Mouse (Mus musculus): ENCODE measurements around the gene Vax1. TPM values are rescaled to one million over a fixed set of nuclear protein-coding genes. Genes with fewer than 3 reads are reported as not detected.

The Vax1 gene
- polyA plus RNA-seq (2014; fragmentation: Nextera tagmentation; extraction: Ambion mirVana), result not detected in 2 replicates

DNA sequence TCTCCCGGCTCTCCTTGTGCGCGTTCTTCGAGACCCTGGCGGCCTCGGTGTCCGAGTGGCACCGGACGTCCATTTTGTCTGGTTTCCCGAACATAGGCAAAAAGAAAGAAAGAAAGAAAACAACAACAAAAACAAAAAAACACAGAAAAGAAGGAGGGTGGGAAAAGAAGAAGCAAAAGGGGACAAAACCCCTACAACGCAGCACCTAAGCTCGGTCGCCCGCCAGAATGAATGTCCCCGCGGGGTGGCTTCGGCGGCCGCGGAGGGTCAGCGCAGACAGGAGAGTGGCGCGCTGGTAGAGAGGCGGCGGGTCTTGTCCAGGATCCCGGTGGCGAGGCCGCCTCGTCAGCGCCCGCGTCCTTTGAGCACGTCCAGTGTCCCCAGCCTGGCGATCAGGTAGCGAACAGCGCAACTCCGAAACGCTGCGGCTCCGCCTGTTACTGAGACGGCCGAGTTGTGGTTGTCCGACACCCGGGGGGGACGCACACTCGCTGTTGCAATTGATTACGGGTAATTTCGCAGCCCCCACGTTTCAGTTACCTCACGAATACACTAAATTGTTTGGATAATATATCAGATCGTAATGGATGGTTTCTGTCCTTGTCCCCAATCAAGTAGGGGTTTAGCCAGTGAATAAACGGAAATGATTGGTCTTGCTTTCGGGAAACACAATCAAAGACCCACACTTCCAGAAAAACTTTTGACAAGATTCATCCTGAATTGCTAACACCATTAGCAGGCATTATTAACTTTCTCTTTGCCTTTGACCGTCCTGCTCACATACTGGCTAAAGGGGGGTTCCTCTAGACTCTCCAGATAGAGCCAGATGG, at the start of gene Vax1:
TSS of gene Vax1 (minus strand) at position 121 of the 830 bp plus-strand sequence.
- Histone ChIP-seq H3K4me1 (ENCODE audit: control insufficient read depth in 2 of 2, insufficient read depth in 2 of 2, low read length in 2 of 2) (peaks cover 6 to 19% of the 10 kb centered on the region in 2 experiments; a peak in 3 of 4 replicates), H3K4me2 (ENCODE audit: low read length) (peak within 1 kb of the TSS; percentile 57), H3K4me3 (ENCODE audit: control insufficient read depth in 1 of 2, insufficient read depth in 1 of 2, low read depth in 1 of 2, low read length in 2 of 2) (peak within 1 kb of the TSS; percentile 7 to 33), H3K9ac (ENCODE audit: low read length) (peak within 1 kb of the TSS; percentile 16; the same call in 1 of the 2 replicates), H3K36me3 (ENCODE audit: control insufficient read depth, insufficient read depth, low read length) (no peaks in the 10 kb centered on the region), H3K27me3 (ENCODE audit: control insufficient read depth, insufficient read depth, low read length) (peaks cover 97% of the 10 kb centered on the region), H3K9me3 (ENCODE audit: control insufficient read depth, low read length) (no peaks in the 10 kb centered on the region), H3K27ac (replicated peaks in 1 of 2; ENCODE audit: control insufficient read depth in 1 of 2, insufficient read depth in 1 of 2, low read depth in 2 of 2, low read length in 2 of 2) (no peak within 1 kb of the TSS)
- WGBS, result under 1% methylated on average over 53 of the region's 54 CpGs
- no peak for ATAC-seq (ENCODE audit: insufficient number of reproducible peaks, insufficient read depth, low FRiP score, low read depth)

DNA sequence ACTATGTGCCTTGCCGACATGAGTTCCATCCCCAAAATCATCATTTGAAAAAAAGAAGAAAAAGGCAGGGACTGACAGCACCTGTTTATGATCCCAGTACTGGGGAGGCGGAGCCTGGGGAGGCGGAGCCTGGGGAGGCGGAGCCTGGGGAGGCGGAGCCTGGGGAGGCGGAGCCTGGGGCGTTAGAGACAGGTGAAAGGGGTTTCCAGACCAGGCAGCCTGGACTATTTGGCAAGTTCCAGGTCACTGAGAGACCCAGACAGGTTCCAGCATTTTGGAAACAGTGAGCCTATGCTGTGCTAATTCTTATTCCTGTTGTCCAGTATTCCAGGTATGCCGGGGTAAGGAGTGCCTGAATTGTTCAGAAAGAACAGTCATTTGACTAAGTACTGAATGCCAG, 49.1 kb upstream of the Vax1 start, which contains the start of gene Kcnk18:
TSS of gene Kcnk18 (plus strand) at position 224 of the 400 bp plus-strand sequence.
- ATAC-seq (ENCODE audit: insufficient number of reproducible peaks, insufficient read depth, low FRiP score, low read depth), result no peak
- H3K9ac ChIP-seq (ENCODE audit: low read length), result no peak within 1 kb of the TSS
- H3K4me2 ChIP-seq (ENCODE audit: low read length), result no peak within 1 kb of the TSS
- no peaks in the 10 kb centered on the region for H3K4me1 ChIP-seq (ENCODE audit: control insufficient read depth in 2 of 2, insufficient read depth in 2 of 2, low read length in 2 of 2)
- H3K9me3 ChIP-seq (ENCODE audit: control insufficient read depth, low read length), result no peaks in the 10 kb centered on the region
- H3K27me3 ChIP-seq (ENCODE audit: control insufficient read depth, insufficient read depth, low read length), result no peaks in the 10 kb centered on the region
- H3K4me3 ChIP-seq (ENCODE audit: control insufficient read depth in 1 of 2, insufficient read depth in 1 of 2, low read depth in 1 of 2, low read length in 2 of 2), result no peak within 1 kb of the TSS
- no peaks in the 10 kb centered on the region for H3K36me3 ChIP-seq (ENCODE audit: control insufficient read depth, insufficient read depth, low read length)
- no peak within 1 kb of the TSS for H3K27ac ChIP-seq (replicated peaks in 1 of 2; ENCODE audit: control insufficient read depth in 1 of 2, insufficient read depth in 1 of 2, low read depth in 2 of 2, low read length in 2 of 2)
- WGBS, result 85% methylated on average over 8 of the region's 8 CpGs

DNA sequence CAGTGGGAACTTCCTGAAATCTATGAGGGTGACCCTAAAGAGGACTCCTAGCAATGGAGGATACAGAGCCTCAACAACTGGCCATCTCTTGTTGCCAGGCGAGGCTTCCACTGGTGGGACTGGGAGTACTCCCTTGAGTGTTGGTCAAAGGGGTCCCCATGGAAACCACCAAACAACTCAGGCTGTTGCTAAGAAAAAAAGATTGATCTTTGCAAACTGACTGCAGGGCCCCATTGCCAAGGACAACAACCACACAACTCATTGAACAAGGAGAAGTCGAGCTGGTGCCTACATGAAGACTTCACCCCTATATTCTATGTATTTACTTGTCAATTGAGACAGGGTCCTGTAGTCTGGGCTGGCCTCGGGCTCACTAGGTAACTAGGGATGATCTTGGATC, 47.0 kb upstream of the Vax1 start:
- Histone ChIP-seq H3K4me1 (ENCODE audit: control insufficient read depth in 2 of 2, insufficient read depth in 2 of 2, low read length in 2 of 2) (no peaks in the 10 kb centered on the region), H3K36me3 (ENCODE audit: control insufficient read depth, insufficient read depth, low read length) (no peaks in the 10 kb centered on the region), H3K9ac (ENCODE audit: low read length) (no peak overlapping the region), H3K27ac (replicated peaks in 1 of 2; ENCODE audit: control insufficient read depth in 1 of 2, insufficient read depth in 1 of 2, low read depth in 2 of 2, low read length in 2 of 2) (no peak overlapping the region), H3K9me3 (ENCODE audit: control insufficient read depth, low read length) (no peaks in the 10 kb centered on the region), H3K4me3 (ENCODE audit: control insufficient read depth in 1 of 2, insufficient read depth in 1 of 2, low read depth in 1 of 2, low read length in 2 of 2) (no peak overlapping the region), H3K27me3 (ENCODE audit: control insufficient read depth, insufficient read depth, low read length) (no peaks in the 10 kb centered on the region), H3K4me2 (ENCODE audit: low read length) (no peak overlapping the region)
- ATAC-seq (ENCODE audit: insufficient number of reproducible peaks, insufficient read depth, low FRiP score, low read depth), result no peak
- 76% methylated on average over 3 of the region's 3 CpGs for WGBS

DNA sequence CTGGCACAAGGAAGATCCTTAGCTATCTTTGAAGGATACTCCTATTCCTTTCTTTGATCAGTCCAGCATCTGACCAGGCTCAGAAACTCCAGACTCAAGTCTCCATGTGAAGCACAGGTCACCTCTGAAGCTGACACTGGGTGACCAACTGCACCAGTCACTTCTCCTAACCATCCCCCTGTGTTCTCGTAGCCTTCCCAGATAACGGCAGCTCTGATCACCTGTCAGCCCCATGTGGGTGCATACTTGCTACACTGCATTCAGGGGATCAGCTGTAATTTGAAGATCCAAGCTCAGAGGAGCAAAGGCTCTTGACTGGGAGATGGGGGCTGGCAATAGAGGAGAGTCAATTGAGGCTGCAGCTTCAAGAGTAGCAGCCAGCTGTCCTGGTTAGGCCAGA, 39.1 kb upstream of the Vax1 start:
- H3K4me3 ChIP-seq (ENCODE audit: control insufficient read depth in 1 of 2, insufficient read depth in 1 of 2, low read depth in 1 of 2, low read length in 2 of 2), result no peak overlapping the region
- no peaks in the 10 kb centered on the region; the same call in none of the 2 replicates for H3K27me3 ChIP-seq (ENCODE audit: control insufficient read depth, insufficient read depth, low read length)
- WGBS, result 53% methylated on average over 2 of the region's 2 CpGs
- no peaks in the 10 kb centered on the region for H3K36me3 ChIP-seq (ENCODE audit: control insufficient read depth, insufficient read depth, low read length)
- H3K4me2 ChIP-seq (ENCODE audit: low read length), result no peak overlapping the region
- no peak overlapping the region for H3K9ac ChIP-seq (ENCODE audit: low read length)
- H3K27ac ChIP-seq (replicated peaks in 1 of 2; ENCODE audit: control insufficient read depth in 1 of 2, insufficient read depth in 1 of 2, low read depth in 2 of 2, low read length in 2 of 2), result no peak overlapping the region
- no peak for ATAC-seq (ENCODE audit: insufficient number of reproducible peaks, insufficient read depth, low FRiP score, low read depth)
- H3K4me1 ChIP-seq (ENCODE audit: control insufficient read depth in 2 of 2, insufficient read depth in 2 of 2, low read length in 2 of 2), result no peaks in the 10 kb centered on the region
- H3K9me3 ChIP-seq (ENCODE audit: control insufficient read depth, low read length), result no peaks in the 10 kb centered on the region

DNA sequence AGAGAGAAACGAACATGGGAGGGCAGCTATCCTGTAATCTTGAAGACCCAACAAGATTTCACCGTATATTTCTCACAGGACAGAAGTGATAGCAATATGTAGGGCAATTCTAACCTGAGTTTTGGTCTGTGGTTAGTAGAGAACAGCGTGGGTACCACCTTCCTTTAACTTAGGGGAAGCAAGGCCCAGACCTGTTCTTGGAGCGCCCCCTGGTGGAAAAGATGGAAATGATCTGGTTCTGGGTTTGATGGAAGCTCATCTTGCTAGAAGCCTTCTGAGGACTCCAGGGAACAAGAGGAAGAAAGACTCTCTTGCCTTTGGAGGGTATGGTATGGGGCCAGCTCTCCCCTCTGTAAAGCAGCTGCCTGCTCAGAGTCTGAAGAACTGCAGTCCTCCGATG, 38.6 kb upstream of the Vax1 start:
- 26% methylated on average over 5 of the region's 5 CpGs for WGBS
- no peak overlapping the region for H3K4me3 ChIP-seq (ENCODE audit: control insufficient read depth in 1 of 2, insufficient read depth in 1 of 2, low read depth in 1 of 2, low read length in 2 of 2)
- no peaks in the 10 kb centered on the region; the same call in none of the 2 replicates for H3K27me3 ChIP-seq (ENCODE audit: control insufficient read depth, insufficient read depth, low read length)

DNA sequence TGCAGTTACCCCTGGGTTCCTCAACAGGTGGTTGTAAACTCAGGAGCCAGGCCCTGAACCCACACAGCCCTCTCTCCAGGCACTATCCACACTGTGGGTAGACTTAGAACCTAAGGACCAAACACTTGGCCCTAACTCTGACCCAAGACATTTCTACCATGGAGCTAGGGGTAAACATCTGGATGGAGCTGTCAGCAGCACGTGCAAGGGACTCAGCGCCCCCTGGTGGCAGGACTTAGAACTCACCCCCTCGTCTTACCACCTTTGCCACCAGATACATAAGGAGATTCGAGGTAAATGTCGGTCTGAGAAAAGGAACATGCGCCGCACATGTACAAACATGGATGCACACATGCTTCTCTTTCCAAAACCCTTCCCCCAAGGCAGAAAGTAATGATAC, 28.3 kb upstream of the Vax1 start:
- Histone ChIP-seq H3K4me3 (ENCODE audit: control insufficient read depth in 1 of 2, insufficient read depth in 1 of 2, low read depth in 1 of 2, low read length in 2 of 2) (no peak overlapping the region), H3K9me3 (ENCODE audit: control insufficient read depth, low read length) (0 out of 2 replicates have a peak, but pooled peaks cover 2% of the 10 kb centered on the region), H3K9ac (ENCODE audit: low read length) (no peak overlapping the region), H3K27ac (replicated peaks in 1 of 2; ENCODE audit: control insufficient read depth in 1 of 2, insufficient read depth in 1 of 2, low read depth in 2 of 2, low read length in 2 of 2) (no peak overlapping the region), H3K4me2 (ENCODE audit: low read length) (no peak overlapping the region), H3K27me3 (ENCODE audit: control insufficient read depth, insufficient read depth, low read length) (peaks cover 51% of the 10 kb centered on the region), H3K36me3 (ENCODE audit: control insufficient read depth, insufficient read depth, low read length) (no peaks in the 10 kb centered on the region), H3K4me1 (ENCODE audit: control insufficient read depth in 2 of 2, insufficient read depth in 2 of 2, low read length in 2 of 2) (peaks cover 6 to 10% of the 10 kb centered on the region in 2 experiments; a peak in 3 of 4 replicates)
- ATAC-seq (ENCODE audit: insufficient number of reproducible peaks, insufficient read depth, low FRiP score, low read depth), result no peak
- WGBS, result 36% methylated on average over 7 of the region's 7 CpGs

More for the DNA sequence above, 38.6 kb upstream of the Vax1 start:
- H3K4me1 ChIP-seq (ENCODE audit: control insufficient read depth in 2 of 2, insufficient read depth in 2 of 2, low read length in 2 of 2), result no peaks in the 10 kb centered on the region
- H3K9me3 ChIP-seq (ENCODE audit: control insufficient read depth, low read length), result no peaks in the 10 kb centered on the region
- no peak overlapping the region for H3K9ac ChIP-seq (ENCODE audit: low read length)
- H3K27ac ChIP-seq (replicated peaks in 1 of 2; ENCODE audit: control insufficient read depth in 1 of 2, insufficient read depth in 1 of 2, low read depth in 2 of 2, low read length in 2 of 2), result no peak overlapping the region
- no peak overlapping the region for H3K4me2 ChIP-seq (ENCODE audit: low read length)
- ATAC-seq (ENCODE audit: insufficient number of reproducible peaks, insufficient read depth, low FRiP score, low read depth), result no peak
- H3K36me3 ChIP-seq (ENCODE audit: control insufficient read depth, insufficient read depth, low read length), result no peaks in the 10 kb centered on the region

DNA sequence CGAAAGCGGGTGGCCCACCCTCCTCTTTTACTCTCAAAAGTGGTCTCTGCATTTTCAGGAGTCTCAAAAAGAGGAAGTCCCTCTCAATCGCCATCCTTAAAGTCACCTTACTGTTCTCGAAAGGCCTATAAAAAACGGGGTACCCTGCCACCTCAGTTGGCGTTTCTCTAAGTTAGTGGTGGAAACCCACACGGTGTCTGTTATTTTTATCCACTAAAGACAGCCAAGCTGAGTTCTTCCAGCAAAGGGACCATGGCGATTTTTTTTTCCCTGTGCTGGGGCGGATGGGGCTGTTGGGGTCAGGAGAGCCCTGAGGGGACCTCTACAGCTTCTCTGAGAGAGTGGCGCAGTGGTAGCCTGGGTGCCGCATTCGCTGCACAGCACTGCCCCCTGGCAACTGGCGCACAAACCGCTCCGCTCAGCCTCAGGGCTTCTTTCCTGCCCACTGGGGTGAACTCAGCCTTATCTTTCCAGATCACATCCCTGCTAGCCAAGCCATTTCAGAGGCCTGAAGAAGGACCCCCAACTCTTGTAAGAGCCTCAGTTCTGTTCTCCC, 26.3 kb upstream of the Vax1 start:
- WGBS, result 6% methylated on average over 15 of the region's 15 CpGs
- Histone ChIP-seq H3K27ac (replicated peaks in 1 of 2; ENCODE audit: control insufficient read depth in 1 of 2, insufficient read depth in 1 of 2, low read depth in 2 of 2, low read length in 2 of 2) (no peak overlapping the region), H3K9me3 (ENCODE audit: control insufficient read depth, low read length) (0 out of 2 replicates have a peak, but pooled peaks cover 2% of the 10 kb centered on the region), H3K4me1 (ENCODE audit: control insufficient read depth in 2 of 2, insufficient read depth in 2 of 2, low read length in 2 of 2) (peaks cover 6 to 10% of the 10 kb centered on the region in 2 experiments; a peak in 3 of 4 replicates), H3K36me3 (ENCODE audit: control insufficient read depth, insufficient read depth, low read length) (no peaks in the 10 kb centered on the region), H3K27me3 (ENCODE audit: control insufficient read depth, insufficient read depth, low read length) (peaks cover 71% of the 10 kb centered on the region), H3K4me3 (ENCODE audit: control insufficient read depth in 1 of 2, insufficient read depth in 1 of 2, low read depth in 1 of 2, low read length in 2 of 2) (no peak overlapping the region), H3K4me2 (ENCODE audit: low read length) (no peak overlapping the region), H3K9ac (ENCODE audit: low read length) (no peak overlapping the region)
- no peak for ATAC-seq (ENCODE audit: insufficient number of reproducible peaks, insufficient read depth, low FRiP score, low read depth)
